Mouse (Mus musculus) intestine, postnatal 0 days (tissue): Measurements from ENCODE around the gene Irs3. TPM values are rescaled to one million over a fixed set of nuclear protein-coding genes. Genes with fewer than 3 reads are reported as not detected.

ENCODE experiments used
- ATAC-seq: fragments of 200-750 bp; cut with Nextera tagmentation; 2 replicates; pipeline ENCODE4 v1.8.0; 2017; ENCODE audit warnings: mild to moderate bottlenecking, moderate TSS enrichment, moderate library complexity
- H3K27ac ChIP-seq: fragments of 300-500 bp; sonication (generic); 2 replicates; pipeline ENCODE4 v1.5.1; 2014; ENCODE audit warnings: mild to moderate bottlenecking, low read depth, low read length, moderate library complexity
- H3K27me3 ChIP-seq: fragments of 300-500 bp; sonication (generic); replicated peaks from 2 replicates; pipeline ENCODE4 v1.6.1; 2014; ENCODE audit warnings: low read length, mixed read lengths; ENCODE audit not compliant: control insufficient read depth, insufficient read depth
- H3K36me3 ChIP-seq: fragments of 300-500 bp; sonication (generic); 2 replicates; pipeline ENCODE4 v1.6.1; 2014; ENCODE audit warnings: mild to moderate bottlenecking, moderate library complexity; ENCODE audit not compliant: control insufficient read depth, insufficient read depth
- H3K4me1 ChIP-seq: fragments of 300-500 bp; sonication (generic); replicated peaks from 2 replicates; pipeline ENCODE4 v1.6.1; 2014; ENCODE audit warnings: antibody characterized with exemption, low read length, mixed read lengths; ENCODE audit not compliant: control insufficient read depth, insufficient read depth
- H3K4me2 ChIP-seq: fragments of 300-500 bp; sonication (generic); replicated peaks from 2 replicates; pipeline ENCODE4 v1.6.1; 2014; ENCODE audit warnings: low read depth, mild to moderate bottlenecking, moderate library complexity
- H3K4me3 ChIP-seq: fragments of 300-500 bp; sonication (generic); 2 replicates; pipeline ENCODE4 v1.5.1; 2014; ENCODE audit warnings: low read depth, low read length
- H3K9ac ChIP-seq: fragments of 300-500 bp; sonication (generic); 2 replicates; pipeline ENCODE4 v1.6.1; 2014; ENCODE audit warnings: mild to moderate bottlenecking, low read depth, low read length
- H3K9me3 ChIP-seq: fragments of 300-500 bp; sonication (generic); 2 replicates; pipeline ENCODE4 v1.6.1; 2016; ENCODE audit warnings: mixed run types; ENCODE audit not compliant: control insufficient read depth
- CTCF ChIP-seq: sonication (generic); IDR thresholded peaks from 2 replicates; pipeline ENCODE4 v1.5.1; 2016; ENCODE audit warnings: low read depth, mild to moderate bottlenecking, control low read depth, antibody characterized with exemption, moderate library complexity
- WGBS: fragments of 180-500 bp; shearing (Covaris S2); extraction: QIAGEN DNeasy Blood & Tissue Kit; methylation state at CpG from one replicate; pipeline ENCODE4 v1.1.7; 2014; 5-methylcytosine and 5-hydroxymethylcytosine counted together
- polyA plus RNA-seq: library from polyadenylated mRNA; unstranded; fragments of >200 nt; fragmentation: Nextera tagmentation; extraction: Ambion mirVana; gene quantifications from 2 replicates; pipeline ENCODE4 v1.2.1, GENCODE M21; 2015

Irs3 gene
- polyA plus RNA-seq, 1 experiment from 2014 or later: 0.09 TPM

GRCm38 (mm10) chr5:137610056-137610455, 35.5 kb downstream of the Irs3 start:
- ATAC-seq: no peak
- Histone ChIP-seq H3K9ac (no peak overlapping the region), H3K36me3 (peaks cover 18% of the 10 kb centered on the region), H3K27ac (peak overlapping the region; percentile 64), H3K27me3 (no peaks in the 10 kb centered on the region), H3K4me1 (peaks cover 10% of the 10 kb centered on the region; the same call in 1 of the 2 replicates), H3K4me2 (peak overlapping the region; percentile 55), H3K9me3 (no peaks in the 10 kb centered on the region), H3K4me3 (peak overlapping the region; percentile 9; the same call in 1 of the 2 replicates)
- 76% methylated on average over 4 of the region's 4 CpGs for WGBS
- no peak for TF ChIP-seq CTCF

- no peak overlapping the region for H3K27ac ChIP-seq
- no peak for ATAC-seq
- H3K9ac ChIP-seq: no peak overlapping the region
- H3K9me3 ChIP-seq: no peaks in the 10 kb centered on the region
- peaks cover 22% of the 10 kb centered on the region for H3K36me3 ChIP-seq
- 60% methylated on average over 3 of the region's 3 CpGs for WGBS
- no peaks in the 10 kb centered on the region for H3K27me3 ChIP-seq
- H3K4me1 ChIP-seq: peaks cover 10% of the 10 kb centered on the region; the same call in 1 of the 2 replicates
- no peak overlapping the region for H3K4me2 ChIP-seq
- no peak for TF ChIP-seq CTCF
- H3K4me3 ChIP-seq: no peak overlapping the region
Observed at GRCm38 (mm10) chr5:137609292-137609691, 36.2 kb downstream of the Irs3 start.

DNA sequence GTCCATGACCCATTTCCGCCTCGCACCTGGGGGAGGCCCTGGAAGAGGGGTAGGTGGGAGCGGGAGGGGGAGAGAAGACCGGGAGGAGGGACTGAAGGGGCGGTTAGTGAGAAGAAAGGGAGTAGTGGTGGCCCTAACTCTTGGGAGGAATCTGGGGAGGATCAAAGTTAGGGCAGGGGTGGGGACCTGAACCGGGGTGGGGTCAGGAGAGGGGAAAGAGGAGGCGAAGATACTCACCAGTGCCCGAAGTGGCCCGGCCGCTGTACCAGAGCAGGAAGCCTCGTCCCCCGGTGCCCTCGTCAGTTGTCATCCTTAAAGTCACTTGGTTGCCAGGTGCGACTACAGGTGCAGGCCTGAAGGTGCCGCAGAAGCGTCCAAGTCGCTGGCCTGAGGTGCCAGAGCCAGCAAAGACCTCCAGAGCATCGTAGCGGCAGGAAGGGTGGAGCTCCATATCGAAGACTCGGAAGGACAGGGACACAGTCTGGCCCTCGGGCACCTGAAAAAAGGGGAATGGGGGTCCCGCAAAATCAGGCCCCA, 36.8 kb downstream of the Irs3 start:
- Histone ChIP-seq H3K27ac (no peak overlapping the region), H3K9me3 (no peaks in the 10 kb centered on the region), H3K27me3 (no peaks in the 10 kb centered on the region), H3K4me3 (no peak overlapping the region), H3K9ac (no peak overlapping the region), H3K4me2 (peak overlapping the region; percentile 9; the same call in 1 of the 2 replicates), H3K4me1 (peaks cover 10% of the 10 kb centered on the region; the same call in 1 of the 2 replicates), H3K36me3 (peaks cover 22% of the 10 kb centered on the region)
- no peak for TF ChIP-seq CTCF
- no peak for ATAC-seq
- 34% methylated on average over 22 of the region's 23 CpGs for WGBS

DNA sequence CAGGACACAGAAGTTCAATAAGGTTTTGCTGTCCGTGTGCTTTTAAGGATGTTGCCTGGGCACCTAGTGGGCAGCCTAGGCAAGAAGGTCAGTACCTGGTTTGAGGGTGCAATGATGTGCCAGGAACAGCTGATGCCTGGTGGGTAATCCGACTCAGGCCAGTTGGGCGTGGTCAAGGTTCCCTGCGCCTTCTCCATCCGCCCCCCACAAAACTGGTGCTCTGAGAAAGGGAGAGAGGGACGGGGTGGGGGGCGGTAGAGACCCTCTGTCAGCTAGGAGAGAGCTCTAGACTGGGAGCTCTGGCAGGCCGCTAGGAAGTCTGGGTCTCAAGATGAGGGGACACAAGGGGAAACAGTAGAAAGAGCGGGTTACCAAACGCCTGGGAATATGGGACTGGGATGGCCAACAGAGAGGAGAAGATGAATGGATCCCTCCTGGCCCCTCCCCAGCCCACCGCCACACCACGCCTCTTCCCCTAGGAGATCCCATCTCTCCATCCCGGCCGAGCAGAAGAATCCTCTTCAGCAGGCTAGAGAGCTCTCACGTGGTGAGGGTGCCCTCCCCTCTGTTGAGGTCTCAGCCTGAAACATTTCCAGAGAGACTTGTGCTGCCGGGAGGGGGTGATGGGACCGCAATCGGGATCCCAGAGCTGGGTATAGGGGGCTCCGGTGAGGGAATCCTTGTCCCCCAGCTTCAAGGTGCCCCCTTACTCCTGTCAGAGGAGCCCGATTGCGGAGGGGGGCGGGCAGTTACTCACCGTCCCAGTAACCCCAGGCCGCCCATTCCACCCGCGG, 37.5 kb downstream of the Irs3 start:
- Histone ChIP-seq H3K4me2 (0 out of 2 replicates have a peak overlapping the region, but pooled peaks have one; percentile 9), H3K27ac (no peak overlapping the region), H3K27me3 (no peaks in the 10 kb centered on the region), H3K9ac (no peak overlapping the region), H3K36me3 (peaks cover 22% of the 10 kb centered on the region), H3K4me3 (no peak overlapping the region), H3K4me1 (peaks cover 8% of the 10 kb centered on the region; the same call in 1 of the 2 replicates), H3K9me3 (no peaks in the 10 kb centered on the region)
- WGBS: 45% methylated on average over 26 of the region's 26 CpGs
- no peak for TF ChIP-seq CTCF
- ATAC-seq: no peak

DNA sequence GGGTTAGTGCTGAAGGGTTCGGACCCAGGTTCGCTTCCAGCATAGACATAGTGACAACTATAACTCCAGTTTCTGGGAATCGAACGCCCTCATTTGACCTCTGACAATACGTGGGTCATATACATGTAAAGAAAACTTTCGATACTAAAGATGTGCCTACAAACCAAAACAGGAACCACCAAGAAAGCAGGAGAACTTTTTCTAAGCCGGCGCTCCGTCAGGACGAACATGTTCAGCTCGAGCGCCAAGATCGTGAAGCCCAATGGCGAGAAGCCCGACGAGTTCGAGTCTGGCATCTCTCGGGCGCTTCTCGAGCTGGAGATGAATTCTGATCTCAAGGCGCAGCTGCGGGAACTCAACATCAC, 44.2 kb downstream of the Irs3 start:
- Histone ChIP-seq H3K27ac (peak overlapping the region; percentile 91), H3K9me3 (no peaks in the 10 kb centered on the region), H3K4me3 (peak overlapping the region; percentile 73), H3K27me3 (no peaks in the 10 kb centered on the region), H3K4me1 (0 out of 2 replicates have a peak, but pooled peaks cover 7% of the 10 kb centered on the region), H3K36me3 (peaks cover 19% of the 10 kb centered on the region), H3K4me2 (peak overlapping the region; percentile 99), H3K9ac (peak overlapping the region; percentile 59)
- ATAC-seq: no peak
- WGBS: under 1% methylated on average over 22 of the region's 22 CpGs
- no peak for TF ChIP-seq CTCF

DNA sequence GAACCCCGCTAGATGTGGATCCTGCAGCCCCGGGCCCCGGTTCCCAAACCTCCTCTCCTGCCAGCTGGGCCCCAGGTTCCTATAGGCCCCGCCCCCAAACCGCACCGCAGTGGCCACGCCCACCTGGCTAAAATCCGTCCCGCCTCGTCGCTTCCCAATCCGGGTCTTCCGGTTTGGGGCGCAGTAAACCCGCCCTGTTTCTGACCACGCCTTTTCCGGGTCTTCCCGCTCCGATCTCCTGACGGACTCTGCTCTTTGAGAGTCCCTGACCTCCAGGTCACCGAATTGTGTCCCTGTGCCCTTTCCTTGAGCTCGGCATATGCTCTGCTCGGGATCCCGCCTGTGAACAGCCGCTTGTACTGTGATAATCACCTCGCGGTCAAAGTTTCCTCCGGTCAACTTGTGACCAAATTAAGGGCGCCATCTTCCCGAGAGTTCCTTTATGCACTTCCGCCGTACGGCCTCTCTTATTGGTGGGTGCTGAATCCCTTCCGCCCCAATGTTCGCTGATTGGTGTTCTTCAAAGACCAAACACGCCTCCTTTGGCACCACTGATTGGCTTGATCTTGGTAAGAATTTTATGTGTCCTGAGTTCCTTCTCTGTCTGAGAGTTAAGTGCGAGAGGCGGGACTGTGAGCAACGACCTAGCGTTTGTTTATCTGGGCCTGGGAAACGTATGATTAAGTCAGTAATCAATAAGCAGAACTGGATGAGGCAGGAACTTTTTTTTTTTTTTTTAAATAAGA, 44.7 kb downstream of the Irs3 start, which contains the start of gene Mospd3:
Gene Mospd3, minus strand, starts transcription at position 440 of the 746 bp plus-strand sequence.
- under 1% methylated on average over 41 of the region's 41 CpGs for WGBS
- Histone ChIP-seq H3K4me3 (peak within 1 kb of the TSS; percentile 73), H3K27ac (peak within 1 kb of the TSS; percentile 91), H3K9me3 (no peaks in the 10 kb centered on the region), H3K27me3 (no peaks in the 10 kb centered on the region), H3K4me1 (0 out of 2 replicates have a peak, but pooled peaks cover 7% of the 10 kb centered on the region), H3K9ac (peak within 1 kb of the TSS; percentile 79), H3K36me3 (peaks cover 14% of the 10 kb centered on the region), H3K4me2 (peak within 1 kb of the TSS; percentile 99)
- TF ChIP-seq CTCF: no peak
- peak; percentile 96 for ATAC-seq
